Mouse (Mus musculus): Measurements from ENCODE around the gene Sytl2. TPM values are rescaled to one million over a fixed set of nuclear protein-coding genes. Genes with fewer than 3 reads are reported as not detected.

Gene Sytl2
- polyA plus RNA-seq, 1 experiment from 2014 or later: 7.4 TPM

- no peak; the same call in 1 of the 2 replicates for ATAC-seq (replicated peaks; ENCODE audit: insufficient number of reproducible peaks, insufficient read depth, low FRiP score, low read depth)
- no peaks in the 10 kb centered on the region for H3K36me3 ChIP-seq
- H3K9ac ChIP-seq: no peak overlapping the region
- H3K4me1 ChIP-seq (replicated peaks): 0 out of 2 replicates have a peak, but pooled peaks cover 4% of the 10 kb centered on the region
- no peaks in the 10 kb centered on the region for H3K27me3 ChIP-seq
- H3K27ac ChIP-seq: no peak overlapping the region
- H3K4me3 ChIP-seq: no peak overlapping the region
- H3K9me3 ChIP-seq (replicated peaks): no peaks in the 10 kb centered on the region
- 52% methylated on average over 7 of the region's 7 CpGs for WGBS
- H3K4me2 ChIP-seq: no peak overlapping the region
These were observed 10.3 kb downstream of the Sytl2 start for GRCm38 (mm10) chr7:90312151-90312883.

GRCm38 (mm10) chr7:90313421-90313820, 11.4 kb downstream of the Sytl2 start:
- H3K36me3 ChIP-seq: no peaks in the 10 kb centered on the region
- H3K4me1 ChIP-seq (replicated peaks): 0 out of 2 replicates have a peak, but pooled peaks cover 4% of the 10 kb centered on the region
- 58% methylated on average over 3 of the region's 3 CpGs for WGBS
- H3K27me3 ChIP-seq: no peaks in the 10 kb centered on the region
- no peak overlapping the region for H3K4me3 ChIP-seq
- no peaks in the 10 kb centered on the region for H3K9me3 ChIP-seq (replicated peaks)
- H3K4me2 ChIP-seq: no peak overlapping the region
- H3K27ac ChIP-seq: no peak overlapping the region
- ATAC-seq (replicated peaks; ENCODE audit: insufficient number of reproducible peaks, insufficient read depth, low FRiP score, low read depth): no peak
- no peak overlapping the region for H3K9ac ChIP-seq

- no peak for ATAC-seq (replicated peaks; ENCODE audit: insufficient number of reproducible peaks, insufficient read depth, low FRiP score, low read depth)
These were observed 14.8 kb downstream of the Sytl2 start for GRCm38 (mm10) chr7:90316823-90317222.

GRCm38 (mm10) chr7:90319446-90319845, 17.4 kb downstream of the Sytl2 start:
- Histone ChIP-seq H3K4me1 (replicated peaks) (no peaks in the 10 kb centered on the region), H3K9me3 (replicated peaks) (no peaks in the 10 kb centered on the region), H3K9ac (no peak overlapping the region), H3K27ac (no peak overlapping the region), H3K36me3 (no peaks in the 10 kb centered on the region), H3K4me3 (no peak overlapping the region), H3K27me3 (no peaks in the 10 kb centered on the region), H3K4me2 (no peak overlapping the region)
- WGBS: 85% methylated on average over 1 of the region's 1 CpGs
- no peak for ATAC-seq (replicated peaks; ENCODE audit: insufficient number of reproducible peaks, insufficient read depth, low FRiP score, low read depth)

More at GRCm38 (mm10) chr7:90316823-90317222, 14.8 kb downstream of the Sytl2 start:
- Histone ChIP-seq H3K36me3 (no peaks in the 10 kb centered on the region), H3K27ac (no peak overlapping the region), H3K9ac (no peak overlapping the region), H3K4me2 (no peak overlapping the region), H3K27me3 (no peaks in the 10 kb centered on the region), H3K9me3 (replicated peaks) (no peaks in the 10 kb centered on the region), H3K4me3 (no peak overlapping the region), H3K4me1 (replicated peaks) (0 out of 2 replicates have a peak, but pooled peaks cover 4% of the 10 kb centered on the region)
- WGBS: 84% methylated on average over 2 of the region's 2 CpGs

GRCm38 (mm10) chr7:90320124-90320523, 18.1 kb downstream of the Sytl2 start:
- WGBS: 43% methylated on average over 5 of the region's 5 CpGs
- no peaks in the 10 kb centered on the region for H3K4me1 ChIP-seq (replicated peaks)
- H3K4me3 ChIP-seq: no peak overlapping the region
- no peaks in the 10 kb centered on the region for H3K27me3 ChIP-seq
- no peaks in the 10 kb centered on the region for H3K36me3 ChIP-seq
- H3K27ac ChIP-seq: no peak overlapping the region
- ATAC-seq (replicated peaks; ENCODE audit: insufficient number of reproducible peaks, insufficient read depth, low FRiP score, low read depth): no peak
- no peak overlapping the region for H3K9ac ChIP-seq
- no peak overlapping the region for H3K4me2 ChIP-seq
- no peaks in the 10 kb centered on the region for H3K9me3 ChIP-seq (replicated peaks)

- Histone ChIP-seq H3K9me3 (replicated peaks) (no peaks in the 10 kb centered on the region), H3K36me3 (no peaks in the 10 kb centered on the region), H3K4me2 (no peak overlapping the region), H3K9ac (no peak overlapping the region), H3K4me3 (no peak overlapping the region), H3K27ac (no peak overlapping the region), H3K4me1 (replicated peaks) (no peaks in the 10 kb centered on the region), H3K27me3 (no peaks in the 10 kb centered on the region)
- 88% methylated on average over 4 of the region's 4 CpGs for WGBS
- no peak for ATAC-seq (replicated peaks; ENCODE audit: insufficient number of reproducible peaks, insufficient read depth, low FRiP score, low read depth)
These were observed 23.1 kb downstream of the Sytl2 start for GRCm38 (mm10) chr7:90325166-90325565.

GRCm38 (mm10) chr7:90330200-90330599, 28.1 kb downstream of the Sytl2 start:
- no peak overlapping the region for H3K27ac ChIP-seq
- 65% methylated on average over 1 of the region's 1 CpGs for WGBS
- no peak overlapping the region for H3K4me3 ChIP-seq
- H3K9me3 ChIP-seq (replicated peaks): no peaks in the 10 kb centered on the region
- no peaks in the 10 kb centered on the region for H3K36me3 ChIP-seq
- no peak overlapping the region for H3K4me2 ChIP-seq
- ATAC-seq (replicated peaks; ENCODE audit: insufficient number of reproducible peaks, insufficient read depth, low FRiP score, low read depth): no peak
- H3K9ac ChIP-seq: no peak overlapping the region
- no peaks in the 10 kb centered on the region for H3K27me3 ChIP-seq
- H3K4me1 ChIP-seq (replicated peaks): peaks cover 11% of the 10 kb centered on the region

GRCm38 (mm10) chr7:90332483-90333065, 30.5 kb downstream of the Sytl2 start:
- Histone ChIP-seq H3K27me3 (no peaks in the 10 kb centered on the region), H3K9ac (no peak overlapping the region), H3K4me3 (no peak overlapping the region), H3K4me1 (replicated peaks) (peaks cover 11% of the 10 kb centered on the region), H3K9me3 (replicated peaks) (no peaks in the 10 kb centered on the region), H3K27ac (peak overlapping the region; percentile 29), H3K36me3 (no peaks in the 10 kb centered on the region), H3K4me2 (no peak overlapping the region)
- peak; percentile 67 for ATAC-seq (replicated peaks; ENCODE audit: insufficient number of reproducible peaks, insufficient read depth, low FRiP score, low read depth)
- 44% methylated on average over 3 of the region's 3 CpGs for WGBS

GRCm38 (mm10) chr7:90334362-90334761, 32.3 kb downstream of the Sytl2 start:
- H3K36me3 ChIP-seq: no peaks in the 10 kb centered on the region
- WGBS: 80% methylated on average over 6 of the region's 6 CpGs
- H3K27ac ChIP-seq: no peak overlapping the region
- H3K9me3 ChIP-seq (replicated peaks): no peaks in the 10 kb centered on the region
- ATAC-seq (replicated peaks; ENCODE audit: insufficient number of reproducible peaks, insufficient read depth, low FRiP score, low read depth): no peak
- peaks cover 11% of the 10 kb centered on the region for H3K4me1 ChIP-seq (replicated peaks)
- no peak overlapping the region for H3K9ac ChIP-seq
- no peaks in the 10 kb centered on the region for H3K27me3 ChIP-seq
- no peak overlapping the region for H3K4me3 ChIP-seq
- H3K4me2 ChIP-seq: no peak overlapping the region

GRCm38 (mm10) chr7:90334831-90335230, 32.8 kb downstream of the Sytl2 start:
- WGBS: 90% methylated on average over 3 of the region's 3 CpGs
- Histone ChIP-seq H3K4me3 (no peak overlapping the region), H3K9me3 (replicated peaks) (no peaks in the 10 kb centered on the region), H3K27ac (no peak overlapping the region), H3K27me3 (no peaks in the 10 kb centered on the region), H3K4me1 (replicated peaks) (peaks cover 11% of the 10 kb centered on the region), H3K9ac (no peak overlapping the region), H3K4me2 (no peak overlapping the region), H3K36me3 (no peaks in the 10 kb centered on the region)
- ATAC-seq (replicated peaks; ENCODE audit: insufficient number of reproducible peaks, insufficient read depth, low FRiP score, low read depth): no peak

- no peak overlapping the region for H3K27ac ChIP-seq
- H3K36me3 ChIP-seq: no peaks in the 10 kb centered on the region
- H3K4me3 ChIP-seq: no peak overlapping the region
- peaks cover 11% of the 10 kb centered on the region for H3K4me1 ChIP-seq (replicated peaks)
- no peak overlapping the region for H3K9ac ChIP-seq
- no peak overlapping the region for H3K4me2 ChIP-seq
- H3K27me3 ChIP-seq: no peaks in the 10 kb centered on the region
- no peak for ATAC-seq (replicated peaks; ENCODE audit: insufficient number of reproducible peaks, insufficient read depth, low FRiP score, low read depth)
- H3K9me3 ChIP-seq (replicated peaks): no peaks in the 10 kb centered on the region
- 45% methylated on average over 3 of the region's 3 CpGs for WGBS
These were observed 33.7 kb downstream of the Sytl2 start for GRCm38 (mm10) chr7:90335755-90336194.
